Mouse (Mus musculus) testis, adult 2 months (tissue): Measurements from ENCODE around the gene Ly6g5c. TPM values are rescaled to one million over a fixed set of nuclear protein-coding genes. Genes with fewer than 3 reads are reported as not detected.

Experiments
- H3K27ac ChIP-seq: fragments of 200-500 bp; 2 replicates; pipeline ENCODE4 v1.5.1; 2012; ENCODE audit warnings: low read depth, low read length; ENCODE audit not compliant: control insufficient read depth, insufficient read depth
- H3K27me3 ChIP-seq: fragments of 200-500 bp; 2 replicates; pipeline ENCODE4 v1.6.1; 2012; ENCODE audit warnings: mild to moderate bottlenecking, low read length, moderate library complexity; ENCODE audit not compliant: control insufficient read depth, insufficient read depth
- H3K36me3 ChIP-seq: fragments of 200-500 bp; 2 replicates; pipeline ENCODE4 v1.6.1; 2012; ENCODE audit warnings: mild to moderate bottlenecking, low read length; ENCODE audit not compliant: control insufficient read depth, insufficient read depth
- H3K4me1 ChIP-seq: fragments of 200-500 bp; 2 replicates; pipeline ENCODE4 v1.6.1; 2012; ENCODE audit warnings: low read length; ENCODE audit not compliant: control insufficient read depth, insufficient read depth
- H3K4me3 ChIP-seq: fragments of 200-500 bp; 2 replicates; pipeline ENCODE4 v1.5.1; 2012; ENCODE audit warnings: low read depth, mild to moderate bottlenecking, low read length, moderate library complexity, mixed read lengths; ENCODE audit not compliant: control insufficient read depth
- CTCF ChIP-seq: fragments of 200-500 bp; IDR thresholded peaks from 2 replicates; pipeline ENCODE4 v1.5.1; 2012; ENCODE audit warnings: low read depth, mild to moderate bottlenecking, inconsistent platforms, low read length, moderate library complexity; ENCODE audit not compliant: control insufficient read depth, insufficient read depth, insufficient replicate concordance
- POLR2A ChIP-seq: fragments of 200-500 bp; IDR thresholded peaks from 2 replicates; pipeline ENCODE4 v1.6.1; 2012; ENCODE audit warnings: low read depth, mild to moderate bottlenecking, inconsistent platforms, low read length, moderate library complexity; ENCODE audit not compliant: control insufficient read depth
- polyA plus RNA-seq: library from polyadenylated mRNA; depleted of rRNA; stranded (reverse); fragments of >200 nt; gene quantifications from 2 replicates; pipeline ENCODE4 v1.2.3, GENCODE M21; 2012; rRNA removed

Gene Ly6g5c
- polyA plus RNA-seq = 0.54 TPM in 1 of 2 replicates, not detected in the other

GRCm38 (mm10) chr17:35108097-35108496 is at the start of gene Ly6g5c:
Gene Ly6g5c, plus strand, starts transcription at chr17:35108279.
- Histone ChIP-seq H3K27me3 (no peaks in the 10 kb centered on the region), H3K27ac (no peak within 1 kb of the TSS), H3K36me3 (no peaks in the 10 kb centered on the region), H3K4me3 (no peak within 1 kb of the TSS), H3K4me1 (peaks cover 5% of the 10 kb centered on the region)
- TF ChIP-seq CTCF (no peak), POLR2A (no peak)

- Histone ChIP-seq H3K27me3 (no peaks in the 10 kb centered on the region), H3K4me1 (peaks cover 21% of the 10 kb centered on the region), H3K27ac (no peak overlapping the region), H3K36me3 (no peaks in the 10 kb centered on the region), H3K4me3 (no peak overlapping the region)
- TF ChIP-seq POLR2A (no peak), CTCF (no peak)
Measured at GRCm38 (mm10) chr17:35058316-35058715, 49.8 kb upstream of the Ly6g5c start.

- TF ChIP-seq CTCF (0 out of 2 replicates have a peak, but pooled peaks have one; percentile 25), POLR2A (no peak; the same call in 1 of the 2 replicates)
- Histone ChIP-seq H3K36me3 (no peaks in the 10 kb centered on the region), H3K27me3 (no peaks in the 10 kb centered on the region), H3K27ac (peak within 1 kb of the TSS; percentile 50), H3K4me3 (peak within 1 kb of the TSS; percentile 84), H3K4me1 (peaks cover 23% of the 10 kb centered on the region)
Measured at GRCm38 (mm10) chr17:35058911-35059892, 48.9 kb upstream of the Ly6g5c start, which contains the start of gene Ddah2. Gene Ddah2, plus strand, starts transcription at chr17:35059035.

- Histone ChIP-seq H3K27me3 (0 out of 2 replicates have a peak, but pooled peaks cover 2% of the 10 kb centered on the region), H3K27ac (no peak overlapping the region), H3K4me3 (peak overlapping the region; percentile 84), H3K4me1 (peaks cover 28% of the 10 kb centered on the region), H3K36me3 (no peaks in the 10 kb centered on the region)
- TF ChIP-seq POLR2A = no peak
- no peak for TF ChIP-seq CTCF
Measured at GRCm38 (mm10) chr17:35060071-35060470, 48.0 kb upstream of the Ly6g5c start.

- H3K36me3 ChIP-seq = no peaks in the 10 kb centered on the region
- no peak overlapping the region for H3K27ac ChIP-seq
- peaks cover 34% of the 10 kb centered on the region for H3K4me1 ChIP-seq
- H3K4me3 ChIP-seq = peak overlapping the region; percentile 84; the same call in 1 of the 2 replicates
- no peak for TF ChIP-seq POLR2A
- no peak for TF ChIP-seq CTCF
- H3K27me3 ChIP-seq = peaks cover 5% of the 10 kb centered on the region; the same call in 1 of the 2 replicates
Measured at GRCm38 (mm10) chr17:35060737-35061297, 47.3 kb upstream of the Ly6g5c start.

GRCm38 (mm10) chr17:35061299-35061698 is 46.8 kb upstream of the Ly6g5c start:
- H3K27ac ChIP-seq = no peak overlapping the region
- TF ChIP-seq CTCF (no peak), POLR2A (no peak)
- H3K4me3 ChIP-seq = no peak overlapping the region
- H3K27me3 ChIP-seq = peaks cover 7% of the 10 kb centered on the region; the same call in 1 of the 2 replicates
- H3K4me1 ChIP-seq = peaks cover 34% of the 10 kb centered on the region
- H3K36me3 ChIP-seq = no peaks in the 10 kb centered on the region

GRCm38 (mm10) chr17:35063466-35063865 is 44.6 kb upstream of the Ly6g5c start:
- Histone ChIP-seq H3K27me3 (peaks cover 7% of the 10 kb centered on the region; the same call in 1 of the 2 replicates), H3K36me3 (no peaks in the 10 kb centered on the region), H3K4me3 (peak overlapping the region; percentile 21), H3K27ac (no peak overlapping the region), H3K4me1 (peaks cover 32% of the 10 kb centered on the region)
- TF ChIP-seq POLR2A (no peak), CTCF (no peak)
